Mouse (Mus musculus): ENCODE measurements around the gene Trappc2l. TPM values are rescaled to one million over a fixed set of nuclear protein-coding genes. Genes with fewer than 3 reads are reported as not detected.

Trappc2l gene
- polyA plus RNA-seq, 1 experiment from 2014 or later, result 73.3 TPM

- ATAC-seq (replicated peaks; ENCODE audit: low FRiP score, low read depth) (no peak), DNase-seq (ENCODE audit: low spot score) (no peak)
- Histone ChIP-seq H3K4me2 (ENCODE audit: low read length) (no peak overlapping the region), H3K9ac (ENCODE audit: low read depth, low read length) (no peak overlapping the region), H3K27me3 (ENCODE audit: insufficient read depth, low read length) (no peaks in the 10 kb centered on the region), H3K36me3 (ENCODE audit: insufficient read depth, low read length) (no peaks in the 10 kb centered on the region), H3K9me3 (replicated peaks; ENCODE audit: low read length) (no peaks in the 10 kb centered on the region), H3K27ac (peak overlapping the region; percentile 64), H3K4me3 (replicated peaks; ENCODE audit: low read depth, low read length) (no peak overlapping the region), H3K4me1 (replicated peaks; ENCODE audit: insufficient read depth, low read length) (peaks cover 56% of the 10 kb centered on the region)
- TF ChIP-seq CTCF (IDR thresholded peaks at IDR 0.05; ENCODE audit: low read depth), result no peak
- 51% methylated on average over 3 of the region's 3 CpGs for WGBS
Observed at GRCm38 (mm10) chr8:122663106-122663505, 51.7 kb downstream of the Trappc2l start.

GRCm38 (mm10) chr8:122663670-122664069 is 52.2 kb downstream of the Trappc2l start:
- H3K27me3 ChIP-seq (ENCODE audit: insufficient read depth, low read length), result no peaks in the 10 kb centered on the region
- H3K4me3 ChIP-seq (replicated peaks; ENCODE audit: low read depth, low read length), result no peak overlapping the region
- no peak overlapping the region for H3K9ac ChIP-seq (ENCODE audit: low read depth, low read length)
- H3K27ac ChIP-seq, result peak overlapping the region; percentile 64
- H3K9me3 ChIP-seq (replicated peaks; ENCODE audit: low read length), result no peaks in the 10 kb centered on the region
- peaks cover 51% of the 10 kb centered on the region for H3K4me1 ChIP-seq (replicated peaks; ENCODE audit: insufficient read depth, low read length)
- peak; percentile 66 for DNase-seq (ENCODE audit: low spot score)
- ATAC-seq (replicated peaks; ENCODE audit: low FRiP score, low read depth), result no peak
- WGBS, result 22% methylated on average over 5 of the region's 5 CpGs
- no peaks in the 10 kb centered on the region for H3K36me3 ChIP-seq (ENCODE audit: insufficient read depth, low read length)
- no peak for TF ChIP-seq CTCF (IDR thresholded peaks at IDR 0.05; ENCODE audit: low read depth)
- no peak overlapping the region for H3K4me2 ChIP-seq (ENCODE audit: low read length)

GRCm38 (mm10) chr8:122665221-122665620 is 53.8 kb downstream of the Trappc2l start:
- no peak overlapping the region for H3K4me2 ChIP-seq (ENCODE audit: low read length)
- 0 out of 2 replicates have a peak overlapping the region, but pooled peaks have one; percentile 27 for H3K9ac ChIP-seq (ENCODE audit: low read depth, low read length)
- peaks cover 50% of the 10 kb centered on the region for H3K4me1 ChIP-seq (replicated peaks; ENCODE audit: insufficient read depth, low read length)

GRCm38 (mm10) chr8:122665667-122666316 is 54.4 kb downstream of the Trappc2l start:
- H3K27ac ChIP-seq, result peak overlapping the region; percentile 77
- H3K4me2 ChIP-seq (ENCODE audit: low read length), result 0 out of 2 replicates have a peak overlapping the region, but pooled peaks have one; percentile 10
- no peak for TF ChIP-seq CTCF (IDR thresholded peaks at IDR 0.05; ENCODE audit: low read depth)
- WGBS, result 49% methylated on average over 13 of the region's 14 CpGs
- no peaks in the 10 kb centered on the region for H3K27me3 ChIP-seq (ENCODE audit: insufficient read depth, low read length)
- no peak overlapping the region for H3K9ac ChIP-seq (ENCODE audit: low read depth, low read length)
- peaks cover 50% of the 10 kb centered on the region for H3K4me1 ChIP-seq (replicated peaks; ENCODE audit: insufficient read depth, low read length)
- H3K36me3 ChIP-seq (ENCODE audit: insufficient read depth, low read length), result no peaks in the 10 kb centered on the region
- DNase-seq (ENCODE audit: low spot score) (peak; percentile 33), ATAC-seq (replicated peaks; ENCODE audit: low FRiP score, low read depth) (0 out of 2 replicates have a peak, but pooled peaks have one; percentile 10)
- H3K9me3 ChIP-seq (replicated peaks; ENCODE audit: low read length), result no peaks in the 10 kb centered on the region
- H3K4me3 ChIP-seq (replicated peaks; ENCODE audit: low read depth, low read length), result no peak overlapping the region

More at GRCm38 (mm10) chr8:122665221-122665620, 53.8 kb downstream of the Trappc2l start:
- Histone ChIP-seq H3K4me3 (replicated peaks; ENCODE audit: low read depth, low read length) (no peak overlapping the region), H3K9me3 (replicated peaks; ENCODE audit: low read length) (no peaks in the 10 kb centered on the region), H3K36me3 (ENCODE audit: insufficient read depth, low read length) (no peaks in the 10 kb centered on the region), H3K27me3 (ENCODE audit: insufficient read depth, low read length) (no peaks in the 10 kb centered on the region), H3K27ac (peak overlapping the region; percentile 77)
- DNase-seq (ENCODE audit: low spot score) (peak; percentile 62), ATAC-seq (replicated peaks; ENCODE audit: low FRiP score, low read depth) (no peak; the same call in 1 of the 2 replicates)
- TF ChIP-seq CTCF (IDR thresholded peaks at IDR 0.05; ENCODE audit: low read depth), result no peak
- WGBS, result 40% methylated on average over 8 of the region's 8 CpGs

Small RNA genes lying within 50 kb of the gene (microRNA-seq; reads per million reads assigned to microRNA genes)
- not detected for gene Mir6396

Other genes with a start within 250 kb of the Trappc2l start
- 33.7 and 35.1 TPM in 2 replicates for gene Zc3h18, start 235.0 kb upstream of the Trappc2l start, polyA plus RNA-seq (2015; fragmentation: Nextera tagmentation; extraction: Ambion mirVana)
- not detected in 2 replicates for gene Il17c, start 189.6 kb upstream of the Trappc2l start, polyA plus RNA-seq (2015; fragmentation: Nextera tagmentation; extraction: Ambion mirVana)
- gene Cyba, start 178.7 kb upstream of the Trappc2l start, polyA plus RNA-seq (2015; fragmentation: Nextera tagmentation; extraction: Ambion mirVana), result 647 and 704 TPM in 2 replicates
- 31.2 and 36.3 TPM in 2 replicates for gene Mvd, start 168.2 kb upstream of the Trappc2l start, polyA plus RNA-seq (2015; fragmentation: Nextera tagmentation; extraction: Ambion mirVana)
- gene Snai3, start 150.9 kb upstream of the Trappc2l start, polyA plus RNA-seq (2015; fragmentation: Nextera tagmentation; extraction: Ambion mirVana), result 0.67 and 1.0 TPM in 2 replicates
- gene Rnf166, start 135.6 kb upstream of the Trappc2l start, polyA plus RNA-seq (2015; fragmentation: Nextera tagmentation; extraction: Ambion mirVana), result 44.0 and 44.5 TPM in 2 replicates
- gene Ctu2, start 135.5 kb upstream of the Trappc2l start, polyA plus RNA-seq (2015; fragmentation: Nextera tagmentation; extraction: Ambion mirVana), result 44.5 and 45.6 TPM in 2 replicates
- gene Piezo1, start 60.3 kb upstream of the Trappc2l start, polyA plus RNA-seq (2015; fragmentation: Nextera tagmentation; extraction: Ambion mirVana), result 12.5 and 14.9 TPM in 2 replicates
- 21.2 and 24.7 TPM in 2 replicates for gene Cdt1, start 43.6 kb upstream of the Trappc2l start, polyA plus RNA-seq (2015; fragmentation: Nextera tagmentation; extraction: Ambion mirVana)
- 354 and 392 TPM in 2 replicates for gene Aprt, start 34.7 kb upstream of the Trappc2l start, polyA plus RNA-seq (2015; fragmentation: Nextera tagmentation; extraction: Ambion mirVana)
- gene Galns, start 177 bp upstream of the Trappc2l start, polyA plus RNA-seq (2015; fragmentation: Nextera tagmentation; extraction: Ambion mirVana), result 19.4 and 23.3 TPM in 2 replicates
- 0.15 and 0.22 TPM in 2 replicates for gene Pabpn1l, start 11.1 kb downstream of the Trappc2l start, polyA plus RNA-seq (2015; fragmentation: Nextera tagmentation; extraction: Ambion mirVana)
- 3.6 and 4.4 TPM in 2 replicates for gene Cbfa2t3, start 87.5 kb downstream of the Trappc2l start, polyA plus RNA-seq (2015; fragmentation: Nextera tagmentation; extraction: Ambion mirVana)
- gene Acsf3, start 163.8 kb downstream of the Trappc2l start, polyA plus RNA-seq (2015; fragmentation: Nextera tagmentation; extraction: Ambion mirVana), result 21.4 and 23.4 TPM in 2 replicates
- 0.37 and 0.69 TPM in 2 replicates for gene Cdh15, start 236.3 kb downstream of the Trappc2l start, polyA plus RNA-seq (2015; fragmentation: Nextera tagmentation; extraction: Ambion mirVana)